Mouse (Mus musculus): ENCODE data around the gene Ndufa12.

DNA sequence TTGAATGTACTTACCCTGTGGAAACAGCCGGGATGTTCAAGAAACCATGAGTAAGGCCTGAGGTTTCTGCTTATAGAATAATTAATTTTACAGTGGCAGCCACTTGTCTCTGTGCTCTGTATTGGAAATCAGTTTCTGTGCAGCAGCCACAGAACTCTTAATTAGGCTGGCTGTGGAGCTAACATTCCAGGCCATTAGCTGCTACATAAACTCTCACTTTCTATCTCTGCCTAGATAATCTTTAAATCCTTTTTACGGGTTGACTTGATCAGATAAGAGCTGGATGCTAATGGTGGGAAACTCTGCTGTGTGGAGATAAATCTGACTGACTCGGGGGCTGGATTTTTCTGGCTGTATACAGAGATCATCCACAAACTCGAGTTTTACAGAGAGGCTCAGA is 15.3 kb upstream of the Ndufa12 start:
- no peak for TF ChIP-seq POLR2A (IDR thresholded peaks at IDR 0.05; ENCODE audit: borderline replicate concordance, extremely low read depth, low read depth, low read length)
- no peak for TF ChIP-seq CTCF (IDR thresholded peaks at IDR 0.05; ENCODE audit: insufficient read depth, low read length)

Data from lung, adult 2 months (tissue).